Mouse (Mus musculus): ENCODE data around the gene Mkln1. TPM values are rescaled to one million over a fixed set of nuclear protein-coding genes. Genes with fewer than 3 reads are reported as not detected.

Mkln1 gene
- polyA plus RNA-seq, 1 experiment from 2014 or later: 184 TPM

GRCm38 (mm10) chr6:31528339-31528738, 129.8 kb downstream of the Mkln1 start:
- Histone ChIP-seq H3K4me1 (ENCODE audit: insufficient read depth) (no peaks in the 10 kb centered on the region), H3K4me2 (no peak overlapping the region), H3K9ac (no peak overlapping the region), H3K27ac (ENCODE audit: low read depth) (no peak overlapping the region), H3K4me3 (ENCODE audit: low read depth, low read length) (no peak overlapping the region), H3K9me3 (ENCODE audit: low read depth, low read length) (no peaks in the 10 kb centered on the region), H3K27me3 (ENCODE audit: insufficient read depth, low read length) (no peaks in the 10 kb centered on the region), H3K36me3 (ENCODE audit: insufficient read depth) (peaks cover 26% of the 10 kb centered on the region)
- no peak for TF ChIP-seq CTCF (IDR thresholded peaks at IDR 0.05; ENCODE audit: low read depth)
- 86% methylated on average over 5 of the region's 5 CpGs for WGBS
- no peak for ATAC-seq (ENCODE audit: insufficient read depth)
- DNase-seq: no peak

- DNase-seq (no peak), ATAC-seq (ENCODE audit: insufficient read depth) (no peak)
- WGBS: 69% methylated on average over 3 of the region's 3 CpGs
- no peak for TF ChIP-seq CTCF (IDR thresholded peaks at IDR 0.05; ENCODE audit: low read depth)
- H3K9ac ChIP-seq: no peak overlapping the region
- H3K4me2 ChIP-seq: no peak overlapping the region
- no peaks in the 10 kb centered on the region for H3K27me3 ChIP-seq (ENCODE audit: insufficient read depth, low read length)
- no peaks in the 10 kb centered on the region for H3K4me1 ChIP-seq (ENCODE audit: insufficient read depth)
- no peaks in the 10 kb centered on the region for H3K36me3 ChIP-seq (ENCODE audit: insufficient read depth)
- no peak overlapping the region for H3K4me3 ChIP-seq (ENCODE audit: low read depth, low read length)
- no peak overlapping the region for H3K27ac ChIP-seq (ENCODE audit: low read depth)
- no peaks in the 10 kb centered on the region for H3K9me3 ChIP-seq (ENCODE audit: low read depth, low read length)
These were observed 133.3 kb downstream of the Mkln1 start for GRCm38 (mm10) chr6:31531880-31532279.

- no peak overlapping the region for H3K9ac ChIP-seq
- no peak for ATAC-seq (ENCODE audit: insufficient read depth)
- no peaks in the 10 kb centered on the region for H3K36me3 ChIP-seq (ENCODE audit: insufficient read depth)
- H3K4me3 ChIP-seq (ENCODE audit: low read depth, low read length): no peak overlapping the region
- H3K4me1 ChIP-seq (ENCODE audit: insufficient read depth): no peaks in the 10 kb centered on the region
- no peaks in the 10 kb centered on the region for H3K9me3 ChIP-seq (ENCODE audit: low read depth, low read length)
- H3K4me2 ChIP-seq: no peak overlapping the region
- WGBS: 89% methylated on average over 5 of the region's 5 CpGs
- no peak for DNase-seq
- no peaks in the 10 kb centered on the region for H3K27me3 ChIP-seq (ENCODE audit: insufficient read depth, low read length)
- H3K27ac ChIP-seq (ENCODE audit: low read depth): no peak overlapping the region
- TF ChIP-seq CTCF (IDR thresholded peaks at IDR 0.05; ENCODE audit: low read depth): no peak
These were observed 136.2 kb downstream of the Mkln1 start for GRCm38 (mm10) chr6:31534705-31535104.

GRCm38 (mm10) chr6:31537193-31537592, 138.7 kb downstream of the Mkln1 start:
- 80% methylated on average over 4 of the region's 4 CpGs for WGBS

GRCm38 (mm10) chr6:31538112-31538511, 139.6 kb downstream of the Mkln1 start:
- WGBS: 88% methylated on average over 1 of the region's 1 CpGs

More at GRCm38 (mm10) chr6:31537193-31537592, 138.7 kb downstream of the Mkln1 start:
- no peaks in the 10 kb centered on the region for H3K9me3 ChIP-seq (ENCODE audit: low read depth, low read length)
- DNase-seq (no peak), ATAC-seq (ENCODE audit: insufficient read depth) (no peak)
- no peaks in the 10 kb centered on the region for H3K36me3 ChIP-seq (ENCODE audit: insufficient read depth)
- no peaks in the 10 kb centered on the region for H3K27me3 ChIP-seq (ENCODE audit: insufficient read depth, low read length)
- H3K9ac ChIP-seq: no peak overlapping the region
- no peak for TF ChIP-seq CTCF (IDR thresholded peaks at IDR 0.05; ENCODE audit: low read depth)
- H3K4me1 ChIP-seq (ENCODE audit: insufficient read depth): no peaks in the 10 kb centered on the region
- H3K4me2 ChIP-seq: no peak overlapping the region
- H3K27ac ChIP-seq (ENCODE audit: low read depth): no peak overlapping the region
- no peak overlapping the region for H3K4me3 ChIP-seq (ENCODE audit: low read depth, low read length)

GRCm38 (mm10) chr6:31540018-31540417, 141.5 kb downstream of the Mkln1 start:
- Histone ChIP-seq H3K27me3 (ENCODE audit: insufficient read depth, low read length) (no peaks in the 10 kb centered on the region), H3K9me3 (ENCODE audit: low read depth, low read length) (no peaks in the 10 kb centered on the region), H3K4me1 (ENCODE audit: insufficient read depth) (no peaks in the 10 kb centered on the region), H3K36me3 (ENCODE audit: insufficient read depth) (no peaks in the 10 kb centered on the region), H3K4me3 (ENCODE audit: low read depth, low read length) (no peak overlapping the region), H3K27ac (ENCODE audit: low read depth) (no peak overlapping the region), H3K4me2 (no peak overlapping the region), H3K9ac (no peak overlapping the region)
- no peak for TF ChIP-seq CTCF (IDR thresholded peaks at IDR 0.05; ENCODE audit: low read depth)
- ATAC-seq (ENCODE audit: insufficient read depth) (no peak), DNase-seq (no peak)
- WGBS: 80% methylated on average over 6 of the region's 6 CpGs

More at GRCm38 (mm10) chr6:31538112-31538511, 139.6 kb downstream of the Mkln1 start:
- no peaks in the 10 kb centered on the region for H3K4me1 ChIP-seq (ENCODE audit: insufficient read depth)
- H3K4me3 ChIP-seq (ENCODE audit: low read depth, low read length): no peak overlapping the region
- H3K4me2 ChIP-seq: no peak overlapping the region
- ATAC-seq (ENCODE audit: insufficient read depth): no peak
- no peaks in the 10 kb centered on the region for H3K36me3 ChIP-seq (ENCODE audit: insufficient read depth)
- no peak for TF ChIP-seq CTCF (IDR thresholded peaks at IDR 0.05; ENCODE audit: low read depth)
- no peak overlapping the region for H3K27ac ChIP-seq (ENCODE audit: low read depth)
- no peak overlapping the region for H3K9ac ChIP-seq
- no peaks in the 10 kb centered on the region for H3K27me3 ChIP-seq (ENCODE audit: insufficient read depth, low read length)
- H3K9me3 ChIP-seq (ENCODE audit: low read depth, low read length): no peaks in the 10 kb centered on the region
- no peak for DNase-seq

GRCm38 (mm10) chr6:31544318-31544717, 145.8 kb downstream of the Mkln1 start:
- H3K4me1 ChIP-seq (ENCODE audit: insufficient read depth): peaks cover 5% of the 10 kb centered on the region
- no peak overlapping the region for H3K9ac ChIP-seq
- no peak for TF ChIP-seq CTCF (IDR thresholded peaks at IDR 0.05; ENCODE audit: low read depth)
- no peak overlapping the region; the same call in 1 of the 2 replicates for H3K4me3 ChIP-seq (ENCODE audit: low read depth, low read length)
- no peaks in the 10 kb centered on the region for H3K27me3 ChIP-seq (ENCODE audit: insufficient read depth, low read length)
- peak overlapping the region; percentile 49 for H3K4me2 ChIP-seq
- H3K27ac ChIP-seq (ENCODE audit: low read depth): peak overlapping the region; percentile 63
- H3K36me3 ChIP-seq (ENCODE audit: insufficient read depth): no peaks in the 10 kb centered on the region
- no peaks in the 10 kb centered on the region for H3K9me3 ChIP-seq (ENCODE audit: low read depth, low read length)
- peak; percentile 27; the same call in 1 of the 2 replicates for ATAC-seq (ENCODE audit: insufficient read depth)
- 48% methylated on average over 4 of the region's 4 CpGs for WGBS
- peak; percentile 42 for DNase-seq
